ENCODE assay signal across 16 mouse cellular contexts in genomic region chr7:17038018-17038695, GRCm38 (mm10). TPM values are rescaled to one million over a fixed set of nuclear protein-coding genes. Genes with fewer than 3 reads are reported as not detected.
DNase-seq lines count a peak whose midpoint lies in the region; ATAC-seq and TF ChIP-seq lines count a peak whose summit lies in the region.
"Had no signal": no experiment of that assay in that cellular context is flagged by ENCODE, and none has a peak within 500 bp of the region (broad histone marks: within the 10 kb centered on the region; RNA-seq: fewer than 3 reads in every experiment).

No protein-coding gene starts in this region.

- H3K4me3 ChIP-seq in hindbrain, embryonic 13.5 days = no peak overlapping the region
- no peak overlapping the region for H3K4me3 ChIP-seq in midbrain, embryonic 14.5 days (replicated peaks; ENCODE audit: low read depth, low read length)
- H3K4me3 ChIP-seq: layer of hippocampus, adult 2 months; lung, embryonic 15.5 days; megakaryocyte, embryonic 14.5 days had no signal

- no peaks in the 10 kb centered on the region; the same call in 1 of the 2 replicates for H3K27me3 ChIP-seq in hindbrain, embryonic 13.5 days
- no peaks in the 10 kb centered on the region for H3K27me3 ChIP-seq in midbrain, embryonic 14.5 days (ENCODE audit: control insufficient read depth, insufficient read depth, low read length)
- H3K27me3 ChIP-seq: lung, embryonic 15.5 days; megakaryocyte, embryonic 14.5 days had no signal

- TF ChIP-seq POLR2A in brain, embryonic 14.5 days (IDR thresholded peaks at IDR 0.05; ENCODE audit: borderline replicate concordance, extremely low read depth, insufficient read depth, insufficient read length, poor library complexity, severe bottlenecking) = no peak

- DNase-seq in embryo, embryonic 10.5 days (ENCODE audit: low spot score) = peak; percentile 61
- DNase-seq in embryo, embryonic 11 days = no peak
- peak; percentile 51 for DNase-seq in brain, embryonic 14.5 days (ENCODE audit: low read depth)
- DNase-seq in midbrain, embryonic 14.5 days = peak; percentile 39
- no peak for DNase-seq in lung, postnatal 14 days
- DNase-seq in ovary, postnatal 36 days (ENCODE audit: low spot score) = no peak
- no peak for DNase-seq in urinary bladder, postnatal 10 days (ENCODE audit: low spot score)
- DNase-seq: heart, adult 18-20 months; heart, postnatal 36 days; kidney, adult 18-20 months; thymus, adult 2 months had no signal

- no peak for TF ChIP-seq CTCF in brain, embryonic 14.5 days (IDR thresholded peaks at IDR 0.05; ENCODE audit: borderline replicate concordance, extremely low read depth, insufficient read depth, insufficient read length)

- peaks cover 6% of the 10 kb centered on the region; the same call in 1 of the 2 replicates for H3K4me1 ChIP-seq in hindbrain, embryonic 13.5 days (replicated peaks)
- no peaks in the 10 kb centered on the region for H3K4me1 ChIP-seq in midbrain, embryonic 14.5 days (ENCODE audit: control insufficient read depth, insufficient read depth, low read length)
- H3K4me1 ChIP-seq: lung, embryonic 15.5 days had no signal

- WGBS in hindbrain, embryonic 13.5 days = 42% methylated on average over 9 of the region's 9 CpGs
- WGBS in midbrain, embryonic 14.5 days = 16% methylated on average over 9 of the region's 9 CpGs

- H3K9ac ChIP-seq in hindbrain, embryonic 13.5 days = no peak overlapping the region
- H3K9ac ChIP-seq in midbrain, embryonic 14.5 days (replicated peaks; ENCODE audit: low read length) = no peak overlapping the region
- H3K9ac ChIP-seq: lung, embryonic 15.5 days had no signal

- no peak overlapping the region for H3K27ac ChIP-seq in hindbrain, embryonic 13.5 days
- H3K27ac ChIP-seq in midbrain, embryonic 14.5 days (replicated peaks; ENCODE audit: low read depth, low read length) = no peak overlapping the region
- H3K27ac ChIP-seq: layer of hippocampus, adult 2 months; lung, embryonic 15.5 days had no signal

- no peaks in the 10 kb centered on the region for H3K9me3 ChIP-seq in hindbrain, embryonic 13.5 days
- no peaks in the 10 kb centered on the region for H3K9me3 ChIP-seq in midbrain, embryonic 14.5 days (ENCODE audit: control insufficient read depth, low read length)
- H3K9me3 ChIP-seq: lung, embryonic 15.5 days; megakaryocyte, embryonic 14.5 days had no signal

- ATAC-seq in hindbrain, embryonic 13.5 days (ENCODE audit: low FRiP score) = peak; percentile 41; the same call in 1 of the 2 replicates
- ATAC-seq in midbrain, embryonic 14.5 days (ENCODE audit: low FRiP score, low TSS enrichment) = no peak

- H3K4me2 ChIP-seq in hindbrain, embryonic 13.5 days = no peak overlapping the region
- no peak overlapping the region for H3K4me2 ChIP-seq in midbrain, embryonic 14.5 days (ENCODE audit: low read length)
- H3K4me2 ChIP-seq: liver, embryonic 11.5 days; lung, embryonic 15.5 days had no signal

- 0 out of 2 replicates have a peak, but pooled peaks cover 2% of the 10 kb centered on the region for H3K36me3 ChIP-seq in hindbrain, embryonic 13.5 days
- H3K36me3 ChIP-seq in midbrain, embryonic 14.5 days (ENCODE audit: control insufficient read depth, insufficient read depth, low read length) = no peaks in the 10 kb centered on the region

RNA-seq across cellular contexts. Expression of gene Ppp5c, which starts 10.4 kb away (rescaled TPM):
- 164 and 199 TPM in 2 replicates for polyA plus RNA-seq in brain, embryonic 14.5 days (2012; rRNA removed)
- 109 and 115 TPM in 2 replicates for polyA plus RNA-seq in hindbrain, embryonic 13.5 days (2015; fragmentation: Nextera tagmentation; extraction: Ambion mirVana)
- 112 and 118 TPM in 2 replicates for polyA plus RNA-seq in midbrain, embryonic 14.5 days (2014; fragmentation: Nextera tagmentation; extraction: Ambion mirVana)

RNA-seq across cellular contexts. Expression of gene Hif3a, which starts 24.1 kb away (rescaled TPM):
- polyA plus RNA-seq in brain, embryonic 14.5 days (2012; rRNA removed) = 4.1 and 6.9 TPM in 2 replicates
- 2.8 and 2.9 TPM in 2 replicates for polyA plus RNA-seq in hindbrain, embryonic 13.5 days (2015; fragmentation: Nextera tagmentation; extraction: Ambion mirVana)
- 1.5 and 4.6 TPM in 2 replicates for polyA plus RNA-seq in midbrain, embryonic 14.5 days (2014; fragmentation: Nextera tagmentation; extraction: Ambion mirVana)

RNA-seq across cellular contexts. Expression of gene Psg16, which starts 35.7 kb away (rescaled TPM):
- polyA plus RNA-seq in brain, embryonic 14.5 days (2012; rRNA removed) = 1.6 and 2.7 TPM in 2 replicates
- 1.5 and 1.6 TPM in 2 replicates for polyA plus RNA-seq in hindbrain, embryonic 13.5 days (2015; fragmentation: Nextera tagmentation; extraction: Ambion mirVana)
- 4.3 and 4.9 TPM in 2 replicates for polyA plus RNA-seq in midbrain, embryonic 14.5 days (2014; fragmentation: Nextera tagmentation; extraction: Ambion mirVana)
- polyA plus RNA-seq: thymus, adult 2 months had no signal

RNA-seq across cellular contexts. Expression of gene Ccdc8, which starts 45.6 kb away (rescaled TPM):
- polyA plus RNA-seq in brain, embryonic 14.5 days (2012; rRNA removed) = 6.4 and 8.6 TPM in 2 replicates
- polyA plus RNA-seq in hindbrain, embryonic 13.5 days (2015; fragmentation: Nextera tagmentation; extraction: Ambion mirVana) = 5.5 and 5.9 TPM in 2 replicates
- polyA plus RNA-seq in midbrain, embryonic 14.5 days (2014; fragmentation: Nextera tagmentation; extraction: Ambion mirVana) = 3.1 and 4.5 TPM in 2 replicates

RNA-seq across cellular contexts. Expression of gene Gm42372, which starts 55.3 kb away (rescaled TPM):
- 5.2 and 19.6 TPM in 2 replicates for polyA plus RNA-seq in brain, embryonic 14.5 days (2012; rRNA removed)
- 3.7 and 4.4 TPM in 2 replicates for polyA plus RNA-seq in hindbrain, embryonic 13.5 days (2015; fragmentation: Nextera tagmentation; extraction: Ambion mirVana)
- polyA plus RNA-seq in midbrain, embryonic 14.5 days (2014; fragmentation: Nextera tagmentation; extraction: Ambion mirVana) = 6.4 and 8.7 TPM in 2 replicates

Comparison
In these comparisons a context has a peak if more than half of its experiments do, and no peak if none do; other contexts are left out.
1. DNase-seq: peak in embryo, embryonic 10.5 days (single experiment), brain, embryonic 14.5 days (single experiment) and midbrain, embryonic 14.5 days (single experiment); none in embryo, embryonic 11 days (single experiment), lung, postnatal 14 days (single experiment), ovary, postnatal 36 days (single experiment) and urinary bladder, postnatal 10 days (single experiment).